Mouse (Mus musculus): ENCODE results near the gene Mob3a.

- TF ChIP-seq POLR2A (IDR thresholded peaks at IDR 0.05; ENCODE audit: low read depth, low read length) (no peak), CTCF (conservative IDR thresholded peaks at IDR 0.05; ENCODE audit: insufficient read depth, insufficient read length, low read depth, low read length) (peak; percentile 72)
Observed at GRCm38 (mm10) chr10:80659213-80659612, 42.6 kb downstream of the Mob3a start.
